Mouse (Mus musculus): ENCODE data around the gene Atp2a3. TPM values are rescaled to one million over a fixed set of nuclear protein-coding genes. Genes with fewer than 3 reads are reported as not detected.

Gene Atp2a3
- polyA plus RNA-seq (2016; fragmentation: Nextera tagmentation; extraction: Ambion mirVana): 1.3 and 1.5 TPM in 2 replicates

- Histone ChIP-seq H3K36me3 (no peaks in the 10 kb centered on the region), H3K4me1 (replicated peaks) (peaks cover 19% of the 10 kb centered on the region), H3K27me3 (peaks cover 68% of the 10 kb centered on the region), H3K4me2 (peak within 1 kb of the TSS; percentile 61), H3K4me3 (replicated peaks) (peak within 1 kb of the TSS; percentile 39), H3K9ac (replicated peaks) (peak within 1 kb of the TSS; percentile 31; the same call in 1 of the 2 replicates), H3K9me3 (no peaks in the 10 kb centered on the region), H3K27ac (no peak within 1 kb of the TSS)
- ATAC-seq (ENCODE audit: insufficient number of reproducible peaks, insufficient read depth, low FRiP score, low TSS enrichment, low read depth): no peak
- WGBS: 4% methylated on average over 70 of the region's 70 CpGs
Observed at GRCm38 (mm10) chr11:72961072-72961980, at the start of gene Atp2a3. Gene Atp2a3 (plus strand): TSS chr11:72961169.

GRCm38 (mm10) chr11:72917299-72917996, 43.5 kb upstream of the Atp2a3 start:
- Histone ChIP-seq H3K36me3 (peaks cover 78% of the 10 kb centered on the region), H3K27ac (no peak overlapping the region), H3K4me3 (replicated peaks) (no peak overlapping the region), H3K4me1 (replicated peaks) (no peaks in the 10 kb centered on the region), H3K9ac (replicated peaks) (no peak overlapping the region), H3K27me3 (no peaks in the 10 kb centered on the region), H3K4me2 (no peak overlapping the region), H3K9me3 (no peaks in the 10 kb centered on the region)
- no peak for ATAC-seq (ENCODE audit: insufficient number of reproducible peaks, insufficient read depth, low FRiP score, low TSS enrichment, low read depth)
- 70% methylated on average over 7 of the region's 7 CpGs for WGBS

- Histone ChIP-seq H3K9ac (replicated peaks) (no peak overlapping the region), H3K36me3 (peaks cover 49% of the 10 kb centered on the region)
Observed at GRCm38 (mm10) chr11:72923116-72923515, 37.9 kb upstream of the Atp2a3 start.

GRCm38 (mm10) chr11:72924458-72924857, 36.5 kb upstream of the Atp2a3 start:
- Histone ChIP-seq H3K9me3 (no peaks in the 10 kb centered on the region), H3K27ac (no peak overlapping the region), H3K4me3 (replicated peaks) (no peak overlapping the region), H3K4me1 (replicated peaks) (no peaks in the 10 kb centered on the region), H3K27me3 (no peaks in the 10 kb centered on the region), H3K4me2 (no peak overlapping the region), H3K36me3 (peaks cover 39% of the 10 kb centered on the region), H3K9ac (replicated peaks) (no peak overlapping the region)
- 81% methylated on average over 1 of the region's 1 CpGs for WGBS
- no peak for ATAC-seq (ENCODE audit: insufficient number of reproducible peaks, insufficient read depth, low FRiP score, low TSS enrichment, low read depth)

More at GRCm38 (mm10) chr11:72923116-72923515, 37.9 kb upstream of the Atp2a3 start:
- Histone ChIP-seq H3K27me3 (no peaks in the 10 kb centered on the region), H3K27ac (no peak overlapping the region), H3K4me2 (no peak overlapping the region), H3K4me1 (replicated peaks) (no peaks in the 10 kb centered on the region), H3K4me3 (replicated peaks) (no peak overlapping the region), H3K9me3 (no peaks in the 10 kb centered on the region)
- WGBS: 83% methylated on average over 4 of the region's 4 CpGs
- no peak for ATAC-seq (ENCODE audit: insufficient number of reproducible peaks, insufficient read depth, low FRiP score, low TSS enrichment, low read depth)

- WGBS: 67% methylated on average over 2 of the region's 2 CpGs
- 0 out of 2 replicates have a peak overlapping the region, but pooled peaks have one; percentile 4 for H3K9ac ChIP-seq (replicated peaks)
- H3K9me3 ChIP-seq: no peaks in the 10 kb centered on the region
- no peaks in the 10 kb centered on the region for H3K4me1 ChIP-seq (replicated peaks)
- H3K4me3 ChIP-seq (replicated peaks): no peak overlapping the region
- no peak for ATAC-seq (ENCODE audit: insufficient number of reproducible peaks, insufficient read depth, low FRiP score, low TSS enrichment, low read depth)
- no peak overlapping the region for H3K27ac ChIP-seq
- H3K4me2 ChIP-seq: no peak overlapping the region
- H3K36me3 ChIP-seq: peaks cover 35% of the 10 kb centered on the region
- no peaks in the 10 kb centered on the region for H3K27me3 ChIP-seq
Observed at GRCm38 (mm10) chr11:72925067-72925466, 35.9 kb upstream of the Atp2a3 start.

- H3K9me3 ChIP-seq: no peaks in the 10 kb centered on the region
- H3K4me2 ChIP-seq: no peak overlapping the region
- H3K27me3 ChIP-seq: no peaks in the 10 kb centered on the region
- H3K36me3 ChIP-seq: peaks cover 25% of the 10 kb centered on the region
- no peak overlapping the region for H3K27ac ChIP-seq
- peak; percentile 52 for ATAC-seq (ENCODE audit: insufficient number of reproducible peaks, insufficient read depth, low FRiP score, low TSS enrichment, low read depth)
- H3K9ac ChIP-seq (replicated peaks): no peak overlapping the region
- H3K4me1 ChIP-seq (replicated peaks): no peaks in the 10 kb centered on the region
- 52% methylated on average over 13 of the region's 13 CpGs for WGBS
- H3K4me3 ChIP-seq (replicated peaks): no peak overlapping the region
Observed at GRCm38 (mm10) chr11:72926226-72926890, 34.6 kb upstream of the Atp2a3 start.

- no peaks in the 10 kb centered on the region for H3K9me3 ChIP-seq
- H3K4me1 ChIP-seq (replicated peaks): no peaks in the 10 kb centered on the region
- no peak overlapping the region for H3K9ac ChIP-seq (replicated peaks)
- H3K27ac ChIP-seq: no peak overlapping the region
- whole genome bisulfite sequencing: 64% methylated on average over 2 of the region's 2 CpGs
- no peak overlapping the region for H3K4me2 ChIP-seq
- no peak overlapping the region for H3K4me3 ChIP-seq (replicated peaks)
- peaks cover 19% of the 10 kb centered on the region for H3K36me3 ChIP-seq
- no peaks in the 10 kb centered on the region for H3K27me3 ChIP-seq
- ATAC-seq (ENCODE audit: insufficient number of reproducible peaks, insufficient read depth, low FRiP score, low TSS enrichment, low read depth): no peak
Observed at GRCm38 (mm10) chr11:72928516-72928915, 32.5 kb upstream of the Atp2a3 start.

GRCm38 (mm10) chr11:72940208-72941143, 20.5 kb upstream of the Atp2a3 start:
- no peaks in the 10 kb centered on the region for H3K27me3 ChIP-seq
- no peaks in the 10 kb centered on the region for H3K36me3 ChIP-seq
- no peak overlapping the region for H3K27ac ChIP-seq
- WGBS: 52% methylated on average over 20 of the region's 20 CpGs
- no peaks in the 10 kb centered on the region for H3K4me1 ChIP-seq (replicated peaks)
- H3K4me3 ChIP-seq (replicated peaks): peak overlapping the region; percentile 26; the same call in 1 of the 2 replicates
- no peaks in the 10 kb centered on the region for H3K9me3 ChIP-seq
- H3K4me2 ChIP-seq: peak overlapping the region; percentile 27
- ATAC-seq (ENCODE audit: insufficient number of reproducible peaks, insufficient read depth, low FRiP score, low TSS enrichment, low read depth): no peak
- no peak overlapping the region for H3K9ac ChIP-seq (replicated peaks)

- no peak overlapping the region for H3K4me3 ChIP-seq (replicated peaks)
- peaks cover 8% of the 10 kb centered on the region for H3K4me1 ChIP-seq (replicated peaks)
- ATAC-seq (ENCODE audit: insufficient number of reproducible peaks, insufficient read depth, low FRiP score, low TSS enrichment, low read depth): no peak
- no peaks in the 10 kb centered on the region for H3K27me3 ChIP-seq
- H3K36me3 ChIP-seq: no peaks in the 10 kb centered on the region
- H3K9ac ChIP-seq (replicated peaks): no peak overlapping the region
- H3K9me3 ChIP-seq: 0 out of 2 replicates have a peak, but pooled peaks cover 3% of the 10 kb centered on the region
- H3K27ac ChIP-seq: no peak overlapping the region
- 60% methylated on average over 7 of the region's 7 CpGs for WGBS
- no peak overlapping the region for H3K4me2 ChIP-seq
Observed at GRCm38 (mm10) chr11:72944996-72945793, 15.8 kb upstream of the Atp2a3 start.

Measured in limb, embryonic 12.5 days (tissue).